Mouse (Mus musculus) G1E (cell line): ENCODE data around the gene Cux1. TPM values are rescaled to one million over a fixed set of nuclear protein-coding genes. Genes with fewer than 3 reads are reported as not detected.

Experiments used
- ATAC-seq: 2 replicates; pipeline ENCODE4 v1.8.0; 2016; ENCODE audit warnings: mild to moderate bottlenecking; ENCODE audit not compliant: insufficient number of reproducible peaks, poor library complexity, low FRiP score, severe bottlenecking; ENCODE audit errors: extremely low read depth
- DNase-seq: peaks from one replicate; pipeline ENCODE4 v3.0.0; 2012; ENCODE audit warnings: low spot score
- H3K27me3 ChIP-seq: 2 replicates; pipeline ENCODE4 v1.6.1; 2012; ENCODE audit warnings: mild to moderate bottlenecking, low read length, inconsistent platforms; ENCODE audit not compliant: insufficient read depth
- H3K36me3 ChIP-seq: replicated peaks from 2 replicates; pipeline ENCODE3; 2012; ENCODE audit warnings: mild to moderate bottlenecking, inconsistent platforms
- H3K4me1 ChIP-seq: 2 replicates; pipeline ENCODE4 v1.6.1; 2012; ENCODE audit warnings: low read depth, low read length, inconsistent platforms, mixed read lengths; ENCODE audit not compliant: insufficient read depth
- H3K4me3 ChIP-seq: 2 replicates; pipeline ENCODE4 v1.5.1; 2012; ENCODE audit warnings: low read depth, mild to moderate bottlenecking, inconsistent platforms, low read length, moderate library complexity, mixed read lengths
- H3K9me3 ChIP-seq: replicated peaks from 2 replicates; pipeline ENCODE4 v1.6.1; 2012; ENCODE audit warnings: inconsistent platforms
- CTCF ChIP-seq: IDR thresholded peaks from 2 replicates; pipeline ENCODE4 v1.5.1; 2012; ENCODE audit warnings: low read depth, low read length, inconsistent platforms, mixed read lengths
- GATA1 ChIP-seq: IDR thresholded peaks from 2 replicates; pipeline ENCODE4 v1.6.1; 2012; ENCODE audit warnings: borderline replicate concordance, low read length, inconsistent platforms, mixed read lengths
- GATA2 ChIP-seq: IDR thresholded peaks from 2 replicates; pipeline ENCODE4 v1.6.1; 2012; ENCODE audit warnings: low read depth, low read length, inconsistent platforms, borderline replicate concordance
- POLR2AphosphoS5 ChIP-seq: IDR thresholded peaks from 2 replicates; pipeline ENCODE4 v1.6.1; 2012; ENCODE audit warnings: low read depth, low read length, inconsistent platforms; ENCODE audit not compliant: insufficient replicate concordance
- TAL1 ChIP-seq: conservative IDR thresholded peaks from 2 replicates; pipeline ENCODE4 v1.6.1; 2012; ENCODE audit warnings: low read depth, low read length, inconsistent platforms, mixed read lengths
- polyA plus RNA-seq: library from polyadenylated mRNA; stranded (reverse); fragments of >175 nt; gene quantifications from 2 replicates; pipeline ENCODE4 v1.2.3, GENCODE M21; 2012
- total RNA-seq, 2 experiments: library from RNA; stranded (forward) in 1 of 2; stranded (reverse) in 1 of 2; fragments of 200-1000 nt in 1 of 2; fragments of >200 nt in 1 of 2; fragmentation: Nextera tagmentation in 1 of 2; gene quantifications; 2 replicates each; pipeline ENCODE4 v1.2.3; 2014 to 2017

The Cux1 gene
- total and polyA plus RNA-seq, 3 experiments, result 0.03 to 0.11 TPM; not detected in 1

- H3K27me3 ChIP-seq, result no peaks in the 10 kb centered on the region; the same call in 1 of the 2 replicates
- H3K9me3 ChIP-seq, result no peaks in the 10 kb centered on the region
- ATAC-seq (no peak), DNase-seq (no peak)
- TF ChIP-seq CTCF, result no peak
- no peak for TF ChIP-seq GATA1
- no peak for TF ChIP-seq GATA2
- no peak for TF ChIP-seq TAL1
- TF ChIP-seq POLR2AphosphoS5, result no peak
- H3K4me3 ChIP-seq, result no peak overlapping the region
- no peaks in the 10 kb centered on the region for H3K4me1 ChIP-seq
- H3K36me3 ChIP-seq, result no peaks in the 10 kb centered on the region
These were observed 144.3 kb downstream of the Cux1 start for GRCm38 (mm10) chr5:136422948-136423347.

DNA sequence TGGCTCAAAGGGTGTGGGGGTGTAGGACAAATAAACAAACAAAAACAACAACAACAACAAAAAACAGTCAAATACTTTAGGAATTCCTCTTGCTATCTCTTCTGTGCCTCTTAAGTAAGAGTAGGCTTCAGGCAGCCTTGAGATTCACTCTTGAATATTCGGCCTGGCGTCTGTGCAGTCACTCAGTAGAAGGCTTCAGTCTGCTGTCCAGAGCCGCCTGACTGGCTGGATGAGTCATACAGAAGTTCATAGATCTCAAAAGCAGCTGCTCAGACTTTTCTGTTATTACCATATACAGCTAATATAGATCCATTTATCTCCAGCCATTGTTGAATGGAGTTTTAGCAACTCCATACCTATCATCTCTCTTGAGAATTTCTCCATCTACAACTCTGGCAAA is 145.4 kb downstream of the Cux1 start:
- H3K9me3 ChIP-seq, result no peaks in the 10 kb centered on the region
- H3K4me1 ChIP-seq, result no peaks in the 10 kb centered on the region
- TF ChIP-seq CTCF (no peak), GATA1 (no peak), TAL1 (no peak), POLR2AphosphoS5 (no peak), GATA2 (no peak)
- H3K4me3 ChIP-seq, result no peak overlapping the region
- no peak for DNase-seq
- no peaks in the 10 kb centered on the region for H3K36me3 ChIP-seq
- H3K27me3 ChIP-seq, result peaks cover 1% of the 10 kb centered on the region; the same call in 1 of the 2 replicates
- no peak for ATAC-seq

GRCm38 (mm10) chr5:136421316-136421715 is 146.0 kb downstream of the Cux1 start:
- no peaks in the 10 kb centered on the region for H3K4me1 ChIP-seq
- no peak for TF ChIP-seq CTCF
- TF ChIP-seq POLR2AphosphoS5, result no peak
- TF ChIP-seq GATA1, result no peak
- no peak for TF ChIP-seq GATA2
- TF ChIP-seq TAL1, result no peak
- DNase-seq (no peak), ATAC-seq (no peak)
- H3K36me3 ChIP-seq, result no peaks in the 10 kb centered on the region
- peaks cover 4% of the 10 kb centered on the region; the same call in 1 of the 2 replicates for H3K27me3 ChIP-seq
- H3K4me3 ChIP-seq, result no peak overlapping the region
- no peaks in the 10 kb centered on the region for H3K9me3 ChIP-seq

DNA sequence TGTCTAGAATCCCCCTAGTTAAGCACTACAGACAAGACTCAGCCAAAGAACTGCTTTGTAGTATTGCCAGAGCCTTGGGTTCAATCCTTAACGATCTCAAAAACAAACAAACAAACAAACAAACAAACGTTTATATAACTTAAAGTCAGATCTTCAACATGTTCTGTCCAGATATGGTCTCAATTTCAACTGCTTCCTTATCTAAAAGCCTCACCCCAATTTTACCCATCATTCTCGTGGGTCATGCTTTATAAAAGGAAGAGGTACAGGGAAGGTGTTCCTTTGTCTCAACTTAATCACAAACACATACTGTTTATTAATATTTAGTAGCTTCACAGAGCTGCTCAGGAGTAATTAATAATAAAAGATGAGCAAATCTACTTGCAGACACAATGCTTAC is 146.9 kb downstream of the Cux1 start:
- no peak for ATAC-seq
- TF ChIP-seq CTCF, result no peak
- no peak for TF ChIP-seq GATA1
- no peak for TF ChIP-seq TAL1
- TF ChIP-seq POLR2AphosphoS5, result no peak
- no peak for TF ChIP-seq GATA2
- Histone ChIP-seq H3K9me3 (no peaks in the 10 kb centered on the region), H3K27me3 (peaks cover 8% of the 10 kb centered on the region; the same call in 1 of the 2 replicates), H3K36me3 (no peaks in the 10 kb centered on the region), H3K4me1 (no peaks in the 10 kb centered on the region), H3K4me3 (no peak overlapping the region)
- no peak for DNase-seq

GRCm38 (mm10) chr5:136417891-136418290 is 149.4 kb downstream of the Cux1 start:
- DNase-seq (no peak), ATAC-seq (no peak)
- Histone ChIP-seq H3K9me3 (no peaks in the 10 kb centered on the region), H3K4me1 (no peaks in the 10 kb centered on the region), H3K27me3 (peaks cover 8% of the 10 kb centered on the region; the same call in 1 of the 2 replicates), H3K36me3 (no peaks in the 10 kb centered on the region), H3K4me3 (no peak overlapping the region)
- TF ChIP-seq POLR2AphosphoS5 (no peak), CTCF (no peak), GATA1 (no peak), TAL1 (no peak), GATA2 (no peak)

DNA sequence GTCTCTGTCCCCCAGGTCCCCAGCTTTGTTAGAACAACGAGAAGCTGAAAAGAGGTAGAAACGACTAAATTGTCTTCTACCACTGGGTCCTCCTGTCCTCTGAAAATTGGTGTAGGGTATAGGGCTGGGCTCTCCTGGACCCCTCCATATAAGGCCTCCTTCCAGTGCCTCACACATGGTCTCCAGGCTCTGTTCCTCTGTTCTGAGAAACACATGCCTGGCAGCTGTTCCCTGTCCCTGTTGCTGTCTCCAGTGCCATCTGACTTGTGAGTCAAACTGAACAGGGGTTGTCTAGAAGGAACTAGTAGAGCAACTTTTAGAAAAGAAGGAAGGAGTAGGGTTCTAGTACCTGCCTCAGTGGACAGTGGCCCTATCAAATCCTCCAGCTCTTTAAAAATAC is 152.8 kb downstream of the Cux1 start:
- no peak for ATAC-seq
- no peak for DNase-seq
- no peaks in the 10 kb centered on the region for H3K4me1 ChIP-seq

More for the DNA sequence above, 152.8 kb downstream of the Cux1 start:
- Histone ChIP-seq H3K9me3 (no peaks in the 10 kb centered on the region), H3K27me3 (peaks cover 10% of the 10 kb centered on the region; the same call in 1 of the 2 replicates), H3K36me3 (no peaks in the 10 kb centered on the region), H3K4me3 (no peak overlapping the region)
- no peak for TF ChIP-seq TAL1
- TF ChIP-seq GATA1, result no peak
- TF ChIP-seq POLR2AphosphoS5, result no peak
- no peak for TF ChIP-seq CTCF
- no peak for TF ChIP-seq GATA2
